Mouse (Mus musculus) bone marrow, adult 2 months (tissue): ENCODE data around the gene Plin5.

Experiments used
- CTCF ChIP-seq: fragments of 200-500 bp; IDR thresholded peaks from 2 replicates; pipeline ENCODE4 v1.5.1; 2011; ENCODE audit warnings: low read length, control low read depth; ENCODE audit not compliant: control insufficient read depth, insufficient read depth
- POLR2A ChIP-seq: fragments of 200-500 bp; IDR thresholded peaks from 2 replicates; pipeline ENCODE4 v1.6.1; 2011; ENCODE audit warnings: low read depth, mild to moderate bottlenecking, control low read depth, low read length, borderline replicate concordance; ENCODE audit not compliant: control insufficient read depth

DNA sequence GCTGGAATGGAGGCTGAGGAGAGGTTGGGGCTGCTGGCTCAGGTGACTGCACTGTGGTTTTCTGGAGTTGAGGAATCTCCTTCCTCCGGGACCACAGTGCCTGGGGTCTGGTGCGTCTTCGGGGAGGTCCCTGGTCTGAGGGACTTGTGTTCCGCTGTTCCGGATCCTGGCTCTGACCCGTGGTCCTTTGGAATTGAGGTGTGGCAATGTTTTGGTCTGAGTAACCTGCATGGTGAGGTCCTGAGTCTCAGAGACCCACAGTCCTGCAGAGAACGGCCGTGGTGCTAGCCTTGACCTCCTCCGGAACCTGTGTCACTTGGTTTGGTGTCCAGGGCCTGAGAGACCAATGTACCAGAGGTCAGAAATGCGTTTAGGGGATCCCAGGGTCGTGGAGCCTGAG lies 37.5 kb downstream of the Plin5 start:
- TF ChIP-seq CTCF (0 out of 2 replicates have a peak, but pooled peaks have one; percentile 4), POLR2A (no peak)
